Mouse (Mus musculus): ENCODE data around the gene 4932438H23Rik. TPM values are rescaled to one million over a fixed set of nuclear protein-coding genes. Genes with fewer than 3 reads are reported as not detected.
"Not testable (repeated sequence)": the region's sequence is repeated elsewhere in the genome, so short reads cannot be mapped to it uniquely, and the experiment has no call there.

4932438H23Rik gene
- polyA plus RNA-seq, 1 experiment from 2014 or later, result 0.31 TPM

GRCm38 (mm10) chr16:91099444-91100065 is 4.6 kb upstream of the 4932438H23Rik start:
- no peak for DNase-seq (ENCODE audit: low spot score)

GRCm38 (mm10) chr16:91097858-91098257 is 2.9 kb upstream of the 4932438H23Rik start:
- DNase-seq (ENCODE audit: low spot score), result no peak

- DNase-seq (ENCODE audit: low spot score), result no peak
Measured at GRCm38 (mm10) chr16:91096984-91097506, 2.1 kb upstream of the 4932438H23Rik start.

- DNase-seq (ENCODE audit: low spot score), result peak; percentile 7
Measured at GRCm38 (mm10) chr16:91096016-91096415, 1.1 kb upstream of the 4932438H23Rik start.

GRCm38 (mm10) chr16:91086642-91087306 is 8.1 kb downstream of the 4932438H23Rik start:
- DNase-seq (ENCODE audit: low spot score), result no peak

- DNase-seq (ENCODE audit: low spot score), result no peak
Measured at GRCm38 (mm10) chr16:91085239-91085825, 9.6 kb downstream of the 4932438H23Rik start.

- no peak for DNase-seq (ENCODE audit: low spot score)
Measured at GRCm38 (mm10) chr16:91084307-91085238, 10.3 kb downstream of the 4932438H23Rik start.

GRCm38 (mm10) chr16:91083002-91083646 is 11.8 kb downstream of the 4932438H23Rik start:
- DNase-seq (ENCODE audit: low spot score), result no peak

- peak; percentile 73 for DNase-seq (ENCODE audit: low spot score)
Measured at GRCm38 (mm10) chr16:91081508-91081907, 13.4 kb downstream of the 4932438H23Rik start.

- peak; percentile 61 for DNase-seq (ENCODE audit: low spot score)
Measured at GRCm38 (mm10) chr16:91076180-91076579, 18.7 kb downstream of the 4932438H23Rik start.

- not testable (repeated sequence) for DNase-seq (ENCODE audit: low spot score)
Measured at GRCm38 (mm10) chr16:91075423-91075822, 19.5 kb downstream of the 4932438H23Rik start.

GRCm38 (mm10) chr16:91073163-91073892 is 21.6 kb downstream of the 4932438H23Rik start:
- peak; percentile 85 for DNase-seq (ENCODE audit: low spot score)

GRCm38 (mm10) chr16:91072256-91072655 is 22.7 kb downstream of the 4932438H23Rik start:
- DNase-seq (ENCODE audit: low spot score), result no peak

GRCm38 (mm10) chr16:91068969-91069368 is 26.0 kb downstream of the 4932438H23Rik start:
- no peak for DNase-seq (ENCODE audit: low spot score)

GRCm38 (mm10) chr16:91067122-91067521 is 27.8 kb downstream of the 4932438H23Rik start:
- DNase-seq (ENCODE audit: low spot score), result no peak

GRCm38 (mm10) chr16:91064583-91065365 is 30.1 kb downstream of the 4932438H23Rik start:
- DNase-seq (ENCODE audit: low spot score), result no peak

GRCm38 (mm10) chr16:91063786-91064185 is 31.1 kb downstream of the 4932438H23Rik start:
- DNase-seq (ENCODE audit: low spot score), result no peak

GRCm38 (mm10) chr16:91061531-91062318 is 33.2 kb downstream of the 4932438H23Rik start:
- peak; percentile 24 for DNase-seq (ENCODE audit: low spot score)
